Mouse (Mus musculus): ENCODE measurements around the gene Rpl9. TPM values are rescaled to one million over a fixed set of nuclear protein-coding genes. Genes with fewer than 3 reads are reported as not detected.

Gene Rpl9
- 1,219 TPM for polyA plus RNA-seq (2014; fragmentation: Illumina TruSeq; extraction: RNeasy Lipid Tissue Mini Kit (QIAGEN cat#74804))

DNA sequence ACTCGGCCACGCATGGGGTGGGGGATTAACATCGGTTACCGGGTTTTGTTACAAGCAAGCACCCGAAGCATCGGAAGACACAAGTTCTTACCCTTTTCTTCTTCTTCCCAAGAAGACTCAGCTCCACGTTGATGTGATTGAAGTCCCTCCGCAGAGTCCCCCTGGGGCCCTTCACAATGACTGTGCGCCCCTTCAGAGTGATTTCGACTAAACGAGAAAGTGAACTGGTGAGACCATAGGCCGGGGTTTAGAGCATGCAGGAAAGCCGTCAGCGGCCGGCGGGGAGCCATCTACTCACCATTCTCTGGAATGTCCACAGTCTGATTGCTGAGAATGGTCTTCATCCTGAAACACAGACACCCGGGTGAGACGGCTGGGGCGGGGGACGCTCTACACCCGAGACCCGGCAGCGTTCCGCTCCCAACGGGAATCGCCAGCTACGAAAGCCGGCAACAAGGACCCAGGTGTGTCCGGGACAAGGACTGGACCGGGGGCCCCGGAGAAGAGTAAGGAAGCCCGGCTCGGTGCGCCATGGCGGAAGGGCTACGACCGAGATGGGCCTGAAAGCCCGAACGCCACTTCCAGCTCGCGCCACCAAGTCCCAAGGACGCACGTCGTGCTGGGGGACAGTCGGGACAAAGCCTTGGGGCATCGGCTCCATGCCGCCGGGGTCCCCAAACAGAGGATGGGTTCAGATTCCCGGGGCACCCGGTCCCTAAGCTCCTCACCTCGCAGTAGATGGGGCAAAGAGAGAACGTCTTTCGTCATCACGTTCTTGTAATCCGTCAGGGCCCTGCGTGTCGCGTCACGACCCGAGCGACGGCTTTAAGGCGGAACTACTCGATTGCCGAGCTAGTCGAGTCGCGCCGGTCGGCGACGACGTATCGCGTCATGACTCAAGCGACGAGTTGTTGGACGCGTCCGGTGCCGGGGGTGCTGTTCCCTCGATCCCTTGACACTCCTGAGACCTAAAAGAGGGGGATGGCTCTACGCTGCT, at the start of gene Rpl9, which contains the start of gene Lias:
Rpl9 (minus strand) TSS at position 797 of the 997 bp plus-strand sequence.
Lias (plus strand) TSS at position 850 of the 997 bp plus-strand sequence.

GRCm38 (mm10) chr5:65435806-65436561, 44.7 kb upstream of the Rpl9 start, which contains the start of gene Ugdh:
Gene Ugdh, minus strand, starts transcription at chr5:65435949.

GRCm38 (mm10) chr5:65348168-65348567, 43.1 kb downstream of the Rpl9 start, which contains the start of gene Klb:
Gene Klb, plus strand, starts transcription at chr5:65348314.

Other genes starting within 250 kb of the Rpl9 start
- gene Wdr19, start 191.7 kb downstream of the Rpl9 start, polyA plus RNA-seq (2014; fragmentation: Illumina TruSeq; extraction: RNeasy Lipid Tissue Mini Kit (QIAGEN cat#74804)), result 26.2 TPM
- gene Rfc1, start 55.8 kb downstream of the Rpl9 start, polyA plus RNA-seq (2014; fragmentation: Illumina TruSeq; extraction: RNeasy Lipid Tissue Mini Kit (QIAGEN cat#74804)), result 51.5 TPM
- gene Klb, start 43.1 kb downstream of the Rpl9 start, polyA plus RNA-seq (2014; fragmentation: Illumina TruSeq; extraction: RNeasy Lipid Tissue Mini Kit (QIAGEN cat#74804)), result 0.37 TPM
- 73.1 TPM for gene Lias, start 53 bp upstream of the Rpl9 start, polyA plus RNA-seq (2014; fragmentation: Illumina TruSeq; extraction: RNeasy Lipid Tissue Mini Kit (QIAGEN cat#74804))
- 160 TPM for gene Ugdh, start 44.5 kb upstream of the Rpl9 start, polyA plus RNA-seq (2014; fragmentation: Illumina TruSeq; extraction: RNeasy Lipid Tissue Mini Kit (QIAGEN cat#74804))
- gene Gm43552, start 101.4 kb upstream of the Rpl9 start, polyA plus RNA-seq (2014; fragmentation: Illumina TruSeq; extraction: RNeasy Lipid Tissue Mini Kit (QIAGEN cat#74804)), result not detected
- 281 TPM for gene Smim14, start 145.7 kb upstream of the Rpl9 start, polyA plus RNA-seq (2014; fragmentation: Illumina TruSeq; extraction: RNeasy Lipid Tissue Mini Kit (QIAGEN cat#74804))
- 129 TPM for gene Ube2k, start 145.8 kb upstream of the Rpl9 start, polyA plus RNA-seq (2014; fragmentation: Illumina TruSeq; extraction: RNeasy Lipid Tissue Mini Kit (QIAGEN cat#74804))

Data from ovary, adult 10 weeks (tissue).